Mouse (Mus musculus): Measurements from ENCODE around the gene Zfp580.

DNA sequence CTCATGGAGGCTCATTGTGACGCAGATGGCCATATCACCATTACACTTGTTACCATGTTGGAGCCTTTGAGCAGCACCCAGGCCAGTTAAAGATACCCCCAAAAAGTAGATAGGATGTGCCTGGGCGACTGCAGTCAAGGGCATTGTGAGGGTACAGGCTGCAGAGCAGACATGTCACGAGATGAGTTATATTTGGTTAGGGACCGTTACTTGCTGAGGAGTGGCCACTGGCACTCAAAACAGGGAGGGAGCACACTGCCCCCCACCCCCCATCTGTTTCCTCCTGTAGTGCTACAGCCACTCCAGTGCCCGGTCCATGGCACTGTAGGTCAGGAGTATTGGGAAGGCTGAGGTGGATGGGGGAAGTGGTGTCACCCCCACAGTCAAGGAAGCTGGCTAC is 47.4 kb downstream of the Zfp580 start:
- TF ChIP-seq CTCF (IDR thresholded peaks at IDR 0.05) (no peak), EP300 (IDR thresholded peaks at IDR 0.05) (no peak)

Data from lung, postnatal 0 days (tissue).